Mouse (Mus musculus) hindbrain, embryonic 16.5 days (tissue): ENCODE results near the gene Iqsec3. TPM values are rescaled to one million over a fixed set of nuclear protein-coding genes. Genes with fewer than 3 reads are reported as not detected.

Experiments
- ATAC-seq: fragments of 200-750 bp; cut with Nextera tagmentation; 2 replicates; pipeline ENCODE4 v1.8.0; 2017; ENCODE audit warnings: moderate TSS enrichment, moderate library complexity
- H3K27ac ChIP-seq: fragments of 300-500 bp; sonication (generic); 2 replicates; pipeline ENCODE4 v1.5.1; 2014; ENCODE audit warnings: low read depth, mild to moderate bottlenecking, control low read depth, low read length, moderate library complexity
- H3K27me3 ChIP-seq: fragments of 300-500 bp; sonication (generic); replicated peaks from 2 replicates; pipeline ENCODE4 v1.6.1; 2014; ENCODE audit warnings: low read length; ENCODE audit not compliant: control insufficient read depth, insufficient read depth
- H3K36me3 ChIP-seq: fragments of 300-500 bp; sonication (generic); 2 replicates; pipeline ENCODE4 v1.6.1; 2014; ENCODE audit warnings: mild to moderate bottlenecking, low read length, moderate library complexity, mixed read lengths; ENCODE audit not compliant: control insufficient read depth, insufficient read depth
- H3K4me1 ChIP-seq: fragments of 300-500 bp; sonication (generic); 2 replicates; pipeline ENCODE4 v1.6.1; 2014; ENCODE audit warnings: low read depth, low read length; ENCODE audit not compliant: control insufficient read depth, insufficient read depth
- H3K4me2 ChIP-seq: fragments of 300-500 bp; sonication (generic); 2 replicates; pipeline ENCODE4 v1.6.1; 2014; ENCODE audit warnings: mild to moderate bottlenecking, low read length, control low read depth, moderate library complexity
- H3K4me3 ChIP-seq: fragments of 300-500 bp; sonication (generic); 2 replicates; pipeline ENCODE4 v1.5.1; 2014; ENCODE audit warnings: mild to moderate bottlenecking, low read length, control low read depth, moderate library complexity
- H3K9ac ChIP-seq: fragments of 300-500 bp; sonication (generic); 2 replicates; pipeline ENCODE4 v1.6.1; 2014; ENCODE audit warnings: low read depth, mild to moderate bottlenecking, control low read depth, low read length, moderate library complexity
- H3K9me3 ChIP-seq: fragments of 300-500 bp; sonication (generic); 2 replicates; pipeline ENCODE4 v1.6.1; 2014; ENCODE audit warnings: mild to moderate bottlenecking, low read length, moderate library complexity; ENCODE audit not compliant: control insufficient read depth
- WGBS: fragments of 180-500 bp; shearing (Covaris S2); extraction: QIAGEN DNeasy Blood & Tissue Kit; methylation state at CpG from one replicate; pipeline ENCODE4 v1.1.7; 2014; 5-methylcytosine and 5-hydroxymethylcytosine counted together
- polyA plus RNA-seq: library from polyadenylated mRNA; unstranded; fragments of >200 nt; fragmentation: Nextera tagmentation; extraction: Ambion mirVana; gene quantifications from 2 replicates; pipeline ENCODE4 v1.2.1, GENCODE M21; 2015

The Iqsec3 gene
- polyA plus RNA-seq, 1 experiment from 2014 or later, result 13.0 TPM

DNA sequence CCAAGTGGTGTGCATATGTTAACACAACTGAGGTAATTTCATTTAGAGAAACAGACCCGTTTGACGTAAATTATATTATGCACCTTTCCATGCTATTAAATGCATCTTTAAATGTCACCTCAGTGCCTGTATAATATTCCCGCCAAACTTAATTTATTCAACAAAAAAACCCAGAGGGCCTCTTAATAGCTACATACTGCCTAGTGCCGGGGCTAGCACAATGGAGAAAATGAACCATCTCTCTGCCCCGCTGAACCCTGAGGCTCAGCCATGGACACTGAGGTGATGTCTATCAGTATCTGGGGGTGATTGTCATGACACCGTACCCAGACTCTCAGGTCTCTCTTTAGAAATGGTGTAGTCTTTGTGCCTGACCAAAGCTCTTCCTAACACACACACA is 116.2 kb downstream of the Iqsec3 start:
- 56% methylated on average over 6 of the region's 6 CpGs for WGBS
- no peaks in the 10 kb centered on the region for H3K9me3 ChIP-seq
- H3K27me3 ChIP-seq, result no peaks in the 10 kb centered on the region
- H3K36me3 ChIP-seq, result no peaks in the 10 kb centered on the region
- H3K4me2 ChIP-seq, result no peak overlapping the region
- H3K4me3 ChIP-seq, result no peak overlapping the region
- no peak overlapping the region for H3K27ac ChIP-seq
- H3K4me1 ChIP-seq, result no peaks in the 10 kb centered on the region
- no peak overlapping the region for H3K9ac ChIP-seq
- no peak for ATAC-seq

DNA sequence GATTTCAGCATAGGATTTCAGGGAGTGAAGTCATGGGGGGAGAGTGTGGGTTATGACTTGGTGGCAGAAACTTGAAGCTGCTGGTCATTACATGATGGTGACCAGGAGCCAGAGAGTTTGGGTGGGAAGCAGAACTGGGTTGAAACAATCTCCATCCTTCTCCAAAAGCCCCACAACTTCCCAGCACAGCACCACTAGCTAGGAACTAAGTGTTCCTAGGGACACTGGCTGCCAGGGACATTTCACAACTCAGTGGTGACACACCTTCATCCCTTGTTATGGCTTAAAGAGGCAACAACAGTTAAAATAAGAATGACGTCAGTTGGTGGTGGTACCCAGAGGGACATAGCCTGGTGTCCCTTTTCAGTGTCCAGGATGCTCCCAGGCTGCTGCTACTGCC is 117.4 kb downstream of the Iqsec3 start:
- Histone ChIP-seq H3K27ac (no peak overlapping the region), H3K4me3 (no peak overlapping the region), H3K9me3 (no peaks in the 10 kb centered on the region), H3K4me2 (no peak overlapping the region), H3K36me3 (no peaks in the 10 kb centered on the region), H3K27me3 (no peaks in the 10 kb centered on the region), H3K4me1 (no peaks in the 10 kb centered on the region), H3K9ac (no peak overlapping the region)
- WGBS, result 77% methylated on average over 1 of the region's 1 CpGs
- no peak for ATAC-seq

DNA sequence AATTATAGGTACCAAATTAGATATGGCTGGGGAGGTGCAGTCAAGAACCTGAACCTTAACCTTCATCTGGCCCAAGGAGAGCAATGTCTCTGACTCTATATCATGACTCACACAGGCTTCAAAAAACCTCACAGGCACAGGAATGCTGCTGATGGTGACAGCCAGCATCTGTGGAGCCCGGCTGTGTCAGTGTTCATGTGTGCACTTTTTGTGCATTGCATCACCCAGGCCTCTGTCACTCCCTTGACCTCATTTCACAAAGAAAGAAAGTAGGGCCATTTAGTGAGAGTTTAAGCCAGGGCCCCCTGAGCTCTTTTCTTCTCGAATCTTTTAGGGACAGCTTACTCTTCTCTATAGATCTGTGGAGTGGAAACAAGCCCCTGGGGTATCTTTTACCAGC is 121.2 kb downstream of the Iqsec3 start:
- H3K4me2 ChIP-seq, result no peak overlapping the region
- H3K27me3 ChIP-seq, result no peaks in the 10 kb centered on the region
- no peak overlapping the region for H3K9ac ChIP-seq
- H3K9me3 ChIP-seq, result no peaks in the 10 kb centered on the region
- H3K4me1 ChIP-seq, result no peaks in the 10 kb centered on the region
- ATAC-seq, result no peak
- 37% methylated on average over 2 of the region's 2 CpGs for WGBS
- no peak overlapping the region for H3K4me3 ChIP-seq
- H3K36me3 ChIP-seq, result no peaks in the 10 kb centered on the region
- no peak overlapping the region for H3K27ac ChIP-seq

DNA sequence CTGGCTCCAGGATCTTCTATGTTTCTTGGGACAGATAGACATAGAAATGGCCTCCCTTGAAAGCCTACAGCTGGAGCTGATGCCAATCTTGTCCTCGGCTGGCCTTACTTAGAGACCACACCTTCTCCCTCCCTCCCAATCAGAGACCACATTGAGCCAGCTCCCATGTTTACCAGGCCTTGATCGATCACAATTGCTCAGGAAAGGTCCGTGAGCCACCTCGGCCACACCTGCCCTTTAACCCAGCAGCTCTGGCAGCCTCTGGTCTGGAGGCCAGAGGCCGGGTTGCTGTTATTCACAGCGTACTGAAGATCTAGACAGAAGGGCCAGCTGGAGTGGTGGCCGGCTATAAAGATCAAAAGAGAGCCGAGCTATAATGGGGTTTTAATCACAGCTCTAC is 127.0 kb downstream of the Iqsec3 start:
- Histone ChIP-seq H3K27me3 (no peaks in the 10 kb centered on the region), H3K36me3 (no peaks in the 10 kb centered on the region), H3K27ac (no peak overlapping the region), H3K9ac (no peak overlapping the region), H3K9me3 (no peaks in the 10 kb centered on the region), H3K4me2 (no peak overlapping the region), H3K4me3 (no peak overlapping the region), H3K4me1 (no peaks in the 10 kb centered on the region)
- WGBS, result 43% methylated on average over 8 of the region's 8 CpGs
- no peak for ATAC-seq

DNA sequence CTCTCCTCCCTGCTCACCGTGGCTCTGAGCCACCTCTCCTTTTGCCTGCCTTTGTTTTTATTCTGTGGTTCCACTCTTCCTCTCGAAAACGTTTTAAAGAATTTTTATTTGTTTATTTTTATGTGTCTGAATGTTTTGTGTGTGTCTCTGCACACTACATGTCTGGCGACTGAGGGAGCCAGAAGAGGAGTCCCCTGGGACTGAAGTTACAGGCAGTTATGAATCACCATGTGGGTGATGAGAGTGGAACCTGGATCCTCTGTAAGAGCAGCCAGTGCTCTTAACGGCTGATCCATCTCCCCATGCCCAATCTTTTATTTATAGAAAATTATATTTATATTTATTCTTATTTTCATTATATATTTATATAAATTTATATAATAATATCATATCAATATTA is 129.1 kb downstream of the Iqsec3 start:
- Histone ChIP-seq H3K36me3 (no peaks in the 10 kb centered on the region), H3K4me2 (no peak overlapping the region), H3K4me3 (no peak overlapping the region), H3K4me1 (no peaks in the 10 kb centered on the region), H3K9ac (no peak overlapping the region), H3K27me3 (no peaks in the 10 kb centered on the region), H3K27ac (no peak overlapping the region), H3K9me3 (no peaks in the 10 kb centered on the region)
- WGBS, result 61% methylated on average over 5 of the region's 5 CpGs
- ATAC-seq, result no peak

DNA sequence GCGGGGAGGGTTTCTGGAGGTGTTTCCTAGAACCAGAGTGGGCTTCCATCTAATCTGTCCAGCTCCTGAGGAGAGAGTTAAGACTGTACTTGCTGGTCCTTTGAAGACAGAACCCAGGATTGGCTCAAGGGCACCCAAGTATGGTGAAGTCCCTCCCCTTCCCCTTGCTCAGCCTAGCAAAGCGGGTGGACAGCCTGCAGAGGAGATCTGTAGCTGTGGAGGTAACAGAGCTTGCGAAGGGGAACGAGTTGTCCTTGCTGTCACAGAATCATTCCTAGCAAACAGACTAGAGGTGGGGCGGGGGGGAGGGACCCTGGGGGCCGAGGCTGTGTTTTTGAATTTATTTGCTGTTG is 129.7 kb downstream of the Iqsec3 start:
- H3K4me3 ChIP-seq, result no peak overlapping the region
- H3K4me1 ChIP-seq, result no peaks in the 10 kb centered on the region
- no peaks in the 10 kb centered on the region for H3K27me3 ChIP-seq
- WGBS, result 71% methylated on average over 6 of the region's 6 CpGs
- no peak overlapping the region for H3K27ac ChIP-seq
- H3K9ac ChIP-seq, result no peak overlapping the region
- ATAC-seq, result no peak
- H3K4me2 ChIP-seq, result no peak overlapping the region
- no peaks in the 10 kb centered on the region for H3K9me3 ChIP-seq
- H3K36me3 ChIP-seq, result no peaks in the 10 kb centered on the region

DNA sequence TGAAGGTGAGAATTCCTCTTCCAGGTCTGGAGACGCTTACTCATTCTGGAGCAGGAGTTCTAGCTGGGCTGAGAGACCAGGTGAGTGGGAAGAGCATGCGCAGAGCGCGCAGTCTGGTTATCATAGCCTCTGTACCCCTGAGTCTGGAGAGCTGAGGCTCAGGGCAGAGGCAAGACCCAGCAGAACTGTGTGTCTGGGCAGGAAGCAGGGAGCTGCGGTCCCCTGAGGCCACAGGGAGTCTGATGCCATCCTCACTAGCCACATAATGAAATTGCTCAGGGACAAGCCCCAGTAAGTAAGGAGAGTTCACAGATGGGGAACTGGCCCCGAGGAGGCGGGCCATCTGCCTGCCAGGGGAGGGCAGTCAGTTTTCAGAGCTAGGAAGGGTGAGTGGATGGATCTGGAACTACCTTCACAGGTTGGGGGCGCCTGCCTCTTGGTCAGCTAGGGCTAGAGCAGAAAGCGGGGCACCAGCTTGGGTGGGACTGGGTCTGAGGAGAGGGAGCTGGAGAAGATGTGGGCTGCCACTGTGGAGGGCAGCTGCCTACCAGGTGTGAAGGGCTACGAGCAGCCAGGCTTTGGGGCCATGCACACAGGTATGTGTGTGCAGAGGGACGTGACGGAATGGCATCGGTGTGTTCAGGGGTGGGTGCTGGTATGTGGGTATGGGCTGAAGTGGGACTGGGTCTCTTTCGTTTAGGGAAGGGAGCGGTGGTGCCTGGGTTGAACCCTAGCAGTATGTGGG is 130.3 kb downstream of the Iqsec3 start, which contains the start of gene Slc6a12:
Gene Slc6a12, plus strand, starts transcription at position 51 of the 745 bp plus-strand sequence.
- Histone ChIP-seq H3K4me1 (no peaks in the 10 kb centered on the region), H3K27me3 (no peaks in the 10 kb centered on the region), H3K27ac (no peak within 1 kb of the TSS), H3K4me2 (no peak within 1 kb of the TSS), H3K9me3 (no peaks in the 10 kb centered on the region), H3K4me3 (no peak within 1 kb of the TSS), H3K36me3 (no peaks in the 10 kb centered on the region), H3K9ac (no peak within 1 kb of the TSS)
- WGBS, result 82% methylated on average over 15 of the region's 15 CpGs
- ATAC-seq, result no peak

DNA sequence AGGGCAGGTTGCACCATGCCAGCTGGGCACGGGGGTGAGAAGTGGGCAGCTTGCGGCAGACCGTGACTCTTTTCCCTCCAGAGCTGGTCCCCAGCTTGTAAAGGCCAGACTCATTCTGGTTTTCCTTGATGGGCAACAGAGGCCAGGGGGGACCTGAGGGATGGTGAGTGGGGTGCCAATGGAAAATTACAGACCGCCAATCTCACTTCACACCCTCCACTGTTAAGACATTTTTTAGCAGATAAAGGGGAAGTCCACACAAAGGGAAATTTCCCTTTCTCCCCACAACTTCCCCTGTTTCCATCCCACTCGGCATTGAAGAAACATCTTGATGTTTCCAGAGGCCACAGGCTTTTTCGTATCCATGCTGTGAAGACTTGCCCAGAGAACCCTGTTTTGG is 131.8 kb downstream of the Iqsec3 start:
- WGBS, result 71% methylated on average over 6 of the region's 6 CpGs
- no peak for ATAC-seq
- Histone ChIP-seq H3K36me3 (no peaks in the 10 kb centered on the region), H3K9me3 (no peaks in the 10 kb centered on the region), H3K4me3 (no peak overlapping the region), H3K4me1 (no peaks in the 10 kb centered on the region), H3K27ac (no peak overlapping the region), H3K4me2 (no peak overlapping the region), H3K27me3 (no peaks in the 10 kb centered on the region), H3K9ac (no peak overlapping the region)

DNA sequence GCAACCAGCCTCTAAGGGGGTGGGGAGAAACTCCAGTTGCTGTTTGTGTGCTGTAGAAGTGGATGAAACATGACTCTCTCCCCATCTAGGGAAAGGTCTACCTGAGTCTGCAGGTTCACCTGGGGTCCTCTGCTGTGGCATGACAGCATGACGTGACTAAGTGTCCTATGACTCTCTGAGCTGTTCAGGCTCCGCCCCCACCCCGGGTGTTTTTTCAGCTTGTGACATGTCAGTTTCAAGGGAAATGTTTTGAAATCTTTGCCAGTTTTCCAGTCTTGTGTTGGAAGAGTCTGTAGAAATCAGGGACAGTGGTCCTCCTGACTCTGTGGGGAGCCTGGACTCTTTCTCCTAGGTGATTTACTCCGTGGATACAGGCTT is 135.0 kb downstream of the Iqsec3 start:
- H3K9me3 ChIP-seq, result no peaks in the 10 kb centered on the region
- no peak overlapping the region for H3K9ac ChIP-seq
- no peak overlapping the region for H3K4me2 ChIP-seq
- H3K4me3 ChIP-seq, result no peak overlapping the region
- no peaks in the 10 kb centered on the region for H3K27me3 ChIP-seq
- ATAC-seq, result no peak
- H3K36me3 ChIP-seq, result no peaks in the 10 kb centered on the region
- 58% methylated on average over 4 of the region's 4 CpGs for WGBS
- no peak overlapping the region for H3K27ac ChIP-seq
- no peaks in the 10 kb centered on the region for H3K4me1 ChIP-seq
